Mouse (Mus musculus) megakaryocyte, embryonic 14.5 days (primary cell): ENCODE measurements around the gene Yipf1.

Source experiments
- FLI1 ChIP-seq: IDR thresholded peaks from 2 replicates; pipeline ENCODE4 v1.6.1; 2012; ENCODE audit warnings: low read length, inconsistent platforms, mixed read lengths
- GATA1 ChIP-seq: IDR thresholded peaks from 3 replicates; pipeline ENCODE4 v1.6.1; 2012; ENCODE audit warnings: mixed read lengths, low read length, inconsistent platforms, borderline replicate concordance

GRCm38 (mm10) chr4:107344612-107345011 is 30.4 kb downstream of the Yipf1 start:
- no peak for TF ChIP-seq GATA1
- no peak for TF ChIP-seq FLI1
